Mouse (Mus musculus): ENCODE data around the gene 2510009E07Rik. TPM values are rescaled to one million over a fixed set of nuclear protein-coding genes. Genes with fewer than 3 reads are reported as not detected.

The 2510009E07Rik gene
- 2.1 TPM for polyA plus RNA-seq (2017; shearing (Covaris generic))

GRCm38 (mm10) chr16:21694463-21695241, at the start of gene 2510009E07Rik:
Gene 2510009E07Rik, minus strand, starts transcription at chr16:21694665.

Other genes with a start within 250 kb of the 2510009E07Rik start
- 9.6 TPM for gene Ehhadh, start 93.1 kb upstream of the 2510009E07Rik start, polyA plus RNA-seq (2017; shearing (Covaris generic))
- gene Map3k13, start 99.7 kb upstream of the 2510009E07Rik start, polyA plus RNA-seq (2017; shearing (Covaris generic)), result 0.45 TPM